Comparison of ENCODE assay signal across 8 mouse cellular contexts in genomic region chr12:108761209-108761608, GRCm38 (mm10). TPM values are rescaled to one million over a fixed set of nuclear protein-coding genes. Genes with fewer than 3 reads are reported as not detected.
DNase-seq lines count a peak whose midpoint lies in the region; ATAC-seq lines count a peak whose summit lies in the region.

No protein-coding gene starts in this region.

- no peaks in the 10 kb centered on the region for H3K36me3 ChIP-seq in kidney, embryonic 15.5 days

- no peak for ATAC-seq in kidney, embryonic 15.5 days (replicated peaks; ENCODE audit: low FRiP score)

- H3K27me3 ChIP-seq in kidney, embryonic 15.5 days = no peaks in the 10 kb centered on the region

- peaks cover 19% of the 10 kb centered on the region for H3K4me1 ChIP-seq in kidney, embryonic 15.5 days

- no peak overlapping the region for H3K4me2 ChIP-seq in kidney, embryonic 15.5 days

- DNase-seq in layer of hippocampus, adult 9-11 months = peak; percentile 56
- no peak for DNase-seq in layer of hippocampus, adult 18-20 months (ENCODE audit: low spot score in 2 of 2)
- DNase-seq in lung, postnatal 25 days (ENCODE audit: low spot score) = peak; percentile 84
- DNase-seq in thymus, postnatal 36 days = peak; percentile 54 to 70
- DNase-seq in cerebellum, postnatal 14 days = no peak
- DNase-seq in cerebellum, adult 9-10 months = no peak
- no peak for DNase-seq in testis, postnatal 10 days (ENCODE audit: low spot score)

- H3K9me3 ChIP-seq in kidney, embryonic 15.5 days (replicated peaks) = no peaks in the 10 kb centered on the region

- H3K27ac ChIP-seq in kidney, embryonic 15.5 days = peak overlapping the region; percentile 45; the same call in 1 of the 2 replicates

- WGBS in kidney, embryonic 15.5 days = 53% methylated on average over 4 of the region's 4 CpGs

- H3K4me3 ChIP-seq in kidney, embryonic 15.5 days (replicated peaks) = no peak overlapping the region

- no peak overlapping the region for H3K9ac ChIP-seq in kidney, embryonic 15.5 days

RNA-seq across cellular contexts. Expression of gene Yy1, which starts 31.6 kb away (rescaled TPM):
- 10 to 100 TPM; 54.7 to 55.3 TPM for total RNA-seq in layer of hippocampus, adult 18-20 months (2021)
- 19.1 and 20.4 TPM in 2 replicates for polyA plus RNA-seq in kidney, embryonic 15.5 days (2015; fragmentation: Nextera tagmentation; extraction: Ambion mirVana)

RNA-seq across cellular contexts. Expression of gene Degs2, which starts 59.1 kb away (rescaled TPM):
- 1 to 10 TPM; 2.6 to 5.4 TPM for total RNA-seq in layer of hippocampus, adult 18-20 months (2021)
- 7.0 and 8.8 TPM in 2 replicates for polyA plus RNA-seq in kidney, embryonic 15.5 days (2015; fragmentation: Nextera tagmentation; extraction: Ambion mirVana)

Comparison
In these comparisons a context has a peak if more than half of its experiments do, and no peak if none do; other contexts are left out.
1. DNase-seq: peak in layer of hippocampus, adult 9-11 months (single experiment), lung, postnatal 25 days (single experiment) and thymus, postnatal 36 days (2 of 2); none in layer of hippocampus, adult 18-20 months (0 of 2), cerebellum, postnatal 14 days (0 of 2), cerebellum, adult 9-10 months (single experiment) and testis, postnatal 10 days (single experiment).